Mouse (Mus musculus): Measurements from ENCODE around the gene Col19a1.

- TF ChIP-seq CTCF (IDR thresholded peaks at IDR 0.05; ENCODE audit: insufficient read depth, low read depth, low read length) (no peak), POLR2A (IDR thresholded peaks at IDR 0.05; ENCODE audit: insufficient read depth, low read depth, low read length) (no peak)
Observed at GRCm38 (mm10) chr1:24240039-24240691, 347.1 kb downstream of the Col19a1 start.
